Mouse (Mus musculus) ZHBTc4 (cell line): Measurements from ENCODE around the gene Smarca2.
"Not testable (repeated sequence)": the region's sequence is repeated elsewhere in the genome, so short reads cannot be mapped to it uniquely, and the experiment has no call there.

ENCODE experiments used
- DNase-seq: peaks from one replicate; pipeline ENCODE4 v3.0.0-alpha.2; 2011; ENCODE audit warnings: low read depth, low spot score

The Smarca2 gene

GRCm38 (mm10) chr19:26690516-26690915, 85.7 kb downstream of the Smarca2 start:
- no peak for DNase-seq

GRCm38 (mm10) chr19:26697107-26697506, 92.3 kb downstream of the Smarca2 start:
- no peak for DNase-seq

GRCm38 (mm10) chr19:26704545-26705209, 99.8 kb downstream of the Smarca2 start:
- no peak for DNase-seq

- no peak for DNase-seq
These were observed 102.1 kb downstream of the Smarca2 start for GRCm38 (mm10) chr19:26706910-26707309.

GRCm38 (mm10) chr19:26709095-26709494, 104.2 kb downstream of the Smarca2 start:
- no peak for DNase-seq

- DNase-seq, result peak; percentile 63
These were observed 106.4 kb downstream of the Smarca2 start for GRCm38 (mm10) chr19:26711268-26711667.

GRCm38 (mm10) chr19:26716217-26716616, 111.4 kb downstream of the Smarca2 start:
- no peak for DNase-seq

- DNase-seq, result peak; percentile 56
These were observed 113.4 kb downstream of the Smarca2 start for GRCm38 (mm10) chr19:26718221-26718620.

- DNase-seq, result no peak
These were observed 114.3 kb downstream of the Smarca2 start for GRCm38 (mm10) chr19:26719161-26719560.

- no peak for DNase-seq
These were observed 116.9 kb downstream of the Smarca2 start for GRCm38 (mm10) chr19:26721741-26722140.

GRCm38 (mm10) chr19:26723899-26724298, 119.0 kb downstream of the Smarca2 start:
- no peak for DNase-seq

GRCm38 (mm10) chr19:26724626-26725025, 119.8 kb downstream of the Smarca2 start:
- DNase-seq, result no peak

GRCm38 (mm10) chr19:26727796-26728195, 122.9 kb downstream of the Smarca2 start:
- DNase-seq, result no peak

- no peak for DNase-seq
These were observed 125.6 kb downstream of the Smarca2 start for GRCm38 (mm10) chr19:26730486-26730885.

- DNase-seq, result no peak
These were observed 126.3 kb downstream of the Smarca2 start for GRCm38 (mm10) chr19:26731121-26731520.

GRCm38 (mm10) chr19:26731809-26732208, 127.0 kb downstream of the Smarca2 start:
- DNase-seq, result no peak

GRCm38 (mm10) chr19:26733055-26733454, 128.2 kb downstream of the Smarca2 start:
- DNase-seq, result no peak

GRCm38 (mm10) chr19:26733546-26734100, 128.8 kb downstream of the Smarca2 start:
- no peak for DNase-seq

GRCm38 (mm10) chr19:26734704-26735109, 129.9 kb downstream of the Smarca2 start:
- no peak for DNase-seq

- DNase-seq, result not testable (repeated sequence)
These were observed 140.2 kb downstream of the Smarca2 start for GRCm38 (mm10) chr19:26745021-26745420.

- DNase-seq, result peak; percentile 16
These were observed 140.7 kb downstream of the Smarca2 start for GRCm38 (mm10) chr19:26745567-26745966.

- DNase-seq, result no peak
These were observed 141.4 kb downstream of the Smarca2 start for GRCm38 (mm10) chr19:26746290-26746689.

- no peak for DNase-seq
These were observed 142.0 kb downstream of the Smarca2 start for GRCm38 (mm10) chr19:26746709-26747467.
